Mouse (Mus musculus): Measurements from ENCODE around the gene Ccdc142. TPM values are rescaled to one million over a fixed set of nuclear protein-coding genes. Genes with fewer than 3 reads are reported as not detected.
A peak's percentile ranks its signal among the peaks of the same experiment; 100 is the strongest.

Ccdc142 gene
- polyA plus RNA-seq, 1 experiment from 2014 or later: 2.1 TPM

DNA sequence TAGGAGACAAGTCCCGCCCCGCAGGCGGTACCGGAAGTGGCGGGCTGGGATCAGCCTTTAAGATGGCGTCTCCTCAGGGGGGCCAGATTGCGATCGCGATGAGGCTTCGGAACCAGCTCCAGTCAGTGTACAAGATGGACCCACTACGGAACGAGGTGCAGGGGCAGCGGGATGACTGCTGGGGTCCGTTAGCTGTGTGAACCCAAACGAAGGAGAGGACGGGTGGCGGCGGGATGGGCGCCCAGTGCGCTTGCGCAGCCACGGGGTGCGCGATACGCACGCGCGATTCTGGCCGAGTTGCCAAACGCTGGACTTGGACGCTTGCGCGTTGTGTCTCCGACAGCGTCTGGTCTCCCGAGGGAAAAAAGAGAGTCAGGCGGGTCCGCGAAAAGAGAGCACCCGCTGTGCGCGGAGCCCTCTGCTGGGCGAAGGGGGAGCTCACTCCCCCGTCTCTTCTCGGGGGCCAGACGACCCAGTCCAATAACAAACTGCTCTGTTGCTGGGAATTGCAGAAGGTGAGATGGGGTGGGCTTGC lies 23.0 kb upstream of the Ccdc142 start:
- Histone ChIP-seq H3K9me3 (replicated peaks; ENCODE audit: control insufficient read depth, low read length) (no peaks in the 10 kb centered on the region), H3K4me1 (ENCODE audit: control insufficient read depth, insufficient read depth, low read length) (no peaks in the 10 kb centered on the region), H3K9ac (ENCODE audit: low read depth, low read length) (peak overlapping the region; percentile 85), H3K4me2 (peak overlapping the region; percentile 96), H3K36me3 (ENCODE audit: control insufficient read depth, insufficient read depth, low read length) (0 out of 2 replicates have a peak, but pooled peaks cover 6% of the 10 kb centered on the region), H3K27ac (ENCODE audit: low read depth, low read length) (peak overlapping the region; percentile 77), H3K27me3 (ENCODE audit: control insufficient read depth, insufficient read depth, low read length) (peaks cover 51% of the 10 kb centered on the region), H3K4me3 (ENCODE audit: low read depth, low read length) (peak overlapping the region; percentile 73)
- WGBS (ENCODE audit: insufficient replicate concordance): under 1% methylated on average over 46 of the region's 46 CpGs
- ATAC-seq (replicated peaks; ENCODE audit: insufficient number of reproducible peaks, low FRiP score, low TSS enrichment): peak; percentile 93

DNA sequence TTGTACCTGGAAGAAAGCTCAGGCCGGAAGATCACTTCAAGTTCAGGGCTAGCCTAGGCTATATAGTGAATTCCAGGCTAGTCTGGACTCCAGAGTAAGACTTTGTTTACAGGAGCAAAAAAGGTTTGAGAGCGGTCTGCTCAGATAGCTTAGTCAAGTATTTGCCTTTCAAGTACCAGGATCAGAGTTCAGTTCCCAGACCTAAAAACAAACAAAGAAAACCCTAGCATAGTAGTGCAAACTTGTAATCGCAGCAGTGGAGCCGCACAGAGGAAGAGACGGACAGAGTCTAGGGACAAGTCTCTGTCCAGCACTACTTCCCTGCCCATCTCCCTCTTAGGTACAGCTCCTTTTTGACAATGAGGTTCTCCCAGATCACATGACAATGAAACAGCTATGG lies 21.2 kb upstream of the Ccdc142 start:
- 91% methylated on average over 5 of the region's 5 CpGs for WGBS (ENCODE audit: insufficient replicate concordance)

DNA sequence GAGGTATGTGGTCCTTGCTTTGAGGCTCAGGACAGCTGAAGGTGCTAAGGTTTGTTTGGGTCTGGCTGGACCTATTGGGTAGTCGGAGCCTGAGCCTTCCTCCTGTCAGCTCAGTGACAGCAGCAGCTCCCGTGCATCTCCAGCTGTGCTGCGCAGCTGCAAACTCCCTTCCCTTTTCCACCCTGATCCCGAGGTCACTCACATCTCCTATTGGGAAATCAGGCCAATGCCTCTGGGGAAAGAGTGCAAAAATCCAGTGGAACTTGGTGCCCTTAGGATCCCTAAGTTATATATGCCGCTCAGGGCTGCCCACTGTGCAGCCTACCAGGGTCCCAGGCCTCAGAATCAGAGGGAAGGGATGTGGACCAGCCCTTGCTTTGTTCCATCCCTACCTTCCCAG lies 17.9 kb upstream of the Ccdc142 start:
- Histone ChIP-seq H3K4me3 (ENCODE audit: low read depth, low read length) (no peak overlapping the region), H3K36me3 (ENCODE audit: control insufficient read depth, insufficient read depth, low read length) (0 out of 2 replicates have a peak, but pooled peaks cover 6% of the 10 kb centered on the region), H3K4me1 (ENCODE audit: control insufficient read depth, insufficient read depth, low read length) (peaks cover 13% of the 10 kb centered on the region), H3K27me3 (ENCODE audit: control insufficient read depth, insufficient read depth, low read length) (peaks cover 65% of the 10 kb centered on the region), H3K9me3 (replicated peaks; ENCODE audit: control insufficient read depth, low read length) (no peaks in the 10 kb centered on the region), H3K27ac (ENCODE audit: low read depth, low read length) (no peak overlapping the region), H3K4me2 (no peak overlapping the region), H3K9ac (ENCODE audit: low read depth, low read length) (no peak overlapping the region)
- ATAC-seq (replicated peaks; ENCODE audit: insufficient number of reproducible peaks, low FRiP score, low TSS enrichment): no peak
- WGBS (ENCODE audit: insufficient replicate concordance): 8% methylated on average over 5 of the region's 5 CpGs

More for the DNA sequence above, 21.2 kb upstream of the Ccdc142 start:
- ATAC-seq (replicated peaks; ENCODE audit: insufficient number of reproducible peaks, low FRiP score, low TSS enrichment): no peak
- no peaks in the 10 kb centered on the region for H3K9me3 ChIP-seq (replicated peaks; ENCODE audit: control insufficient read depth, low read length)
- no peaks in the 10 kb centered on the region for H3K4me1 ChIP-seq (ENCODE audit: control insufficient read depth, insufficient read depth, low read length)
- no peak overlapping the region for H3K4me2 ChIP-seq
- H3K27me3 ChIP-seq (ENCODE audit: control insufficient read depth, insufficient read depth, low read length): peaks cover 52% of the 10 kb centered on the region
- no peak overlapping the region for H3K4me3 ChIP-seq (ENCODE audit: low read depth, low read length)
- no peak overlapping the region for H3K27ac ChIP-seq (ENCODE audit: low read depth, low read length)
- no peak overlapping the region for H3K9ac ChIP-seq (ENCODE audit: low read depth, low read length)
- 0 out of 2 replicates have a peak, but pooled peaks cover 6% of the 10 kb centered on the region for H3K36me3 ChIP-seq (ENCODE audit: control insufficient read depth, insufficient read depth, low read length)

DNA sequence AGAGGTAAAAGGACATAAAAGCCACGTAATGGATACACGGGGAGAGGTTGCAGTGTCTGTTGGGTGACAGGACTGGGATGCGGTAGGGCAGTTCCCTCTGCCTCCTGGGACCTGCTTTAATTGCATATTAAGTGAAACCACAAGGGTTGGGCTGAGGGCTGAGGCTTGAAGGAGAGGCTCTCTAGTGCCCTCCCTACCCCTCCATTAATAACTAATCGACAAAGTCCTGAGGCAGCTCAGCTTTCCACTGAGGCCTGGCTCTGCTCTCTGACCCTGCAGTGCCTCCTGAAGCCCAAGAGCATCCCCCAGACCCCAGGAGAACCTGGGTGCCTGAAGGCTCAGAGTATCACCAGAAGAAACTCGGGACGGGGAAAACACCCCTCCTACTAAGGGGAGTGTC lies 16.9 kb upstream of the Ccdc142 start:
- Histone ChIP-seq H3K27ac (ENCODE audit: low read depth, low read length) (no peak overlapping the region), H3K4me3 (ENCODE audit: low read depth, low read length) (no peak overlapping the region), H3K4me2 (no peak overlapping the region), H3K4me1 (ENCODE audit: control insufficient read depth, insufficient read depth, low read length) (peaks cover 13% of the 10 kb centered on the region), H3K9ac (ENCODE audit: low read depth, low read length) (no peak overlapping the region), H3K36me3 (ENCODE audit: control insufficient read depth, insufficient read depth, low read length) (0 out of 2 replicates have a peak, but pooled peaks cover 6% of the 10 kb centered on the region), H3K27me3 (ENCODE audit: control insufficient read depth, insufficient read depth, low read length) (peaks cover 73% of the 10 kb centered on the region), H3K9me3 (replicated peaks; ENCODE audit: control insufficient read depth, low read length) (no peaks in the 10 kb centered on the region)
- 13% methylated on average over 6 of the region's 6 CpGs for WGBS (ENCODE audit: insufficient replicate concordance)
- no peak for ATAC-seq (replicated peaks; ENCODE audit: insufficient number of reproducible peaks, low FRiP score, low TSS enrichment)

DNA sequence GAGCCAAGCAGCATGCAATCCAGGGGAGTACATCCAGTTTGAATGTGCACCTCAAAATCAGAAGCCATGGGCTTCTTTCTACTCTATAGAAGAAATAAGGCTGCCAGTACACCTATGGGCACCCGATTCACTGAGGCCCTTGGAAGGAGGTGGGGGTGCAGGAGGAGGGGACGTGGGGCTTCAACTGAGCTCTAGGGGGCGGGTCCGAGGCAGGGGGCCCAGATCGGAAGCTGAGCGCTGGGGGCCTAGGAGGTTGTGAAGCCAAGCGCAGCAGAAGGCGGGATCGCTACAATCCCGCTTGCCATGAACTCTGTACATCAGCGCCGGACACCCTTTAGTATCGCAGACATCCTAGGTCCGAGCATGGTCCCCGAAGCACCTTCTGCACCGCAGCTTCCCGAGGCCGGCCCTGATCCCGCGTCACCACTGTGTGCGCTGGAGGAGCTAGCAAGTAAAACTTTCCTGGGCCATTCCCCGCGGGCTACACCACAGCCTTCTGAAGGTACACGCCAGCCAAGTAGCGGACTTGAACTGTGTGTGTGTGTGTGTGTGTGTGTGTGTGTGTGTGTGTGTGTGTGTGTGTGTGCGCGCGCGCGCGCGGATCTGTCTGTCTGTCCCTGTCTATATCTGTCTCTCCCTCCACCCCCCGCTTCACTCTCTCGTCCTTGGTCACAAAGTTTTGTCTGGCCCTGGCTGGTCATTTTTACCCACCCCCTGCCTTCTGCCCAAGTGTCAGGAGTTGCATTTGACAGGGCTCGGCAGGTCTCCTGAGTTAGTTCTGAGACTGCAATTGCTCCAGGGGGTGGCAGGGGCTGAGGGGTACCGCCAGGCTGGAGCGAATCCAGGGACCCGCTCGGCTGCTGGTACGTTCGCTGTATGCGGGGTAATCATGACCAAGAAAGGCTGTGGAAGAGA lies 15.0 kb upstream of the Ccdc142 start, which contains the start of gene Lbx2:
TSS of gene Lbx2 (plus strand) at position 247 of the 915 bp plus-strand sequence.
- Histone ChIP-seq H3K4me2 (peak within 1 kb of the TSS; percentile 58), H3K36me3 (ENCODE audit: control insufficient read depth, insufficient read depth, low read length) (0 out of 2 replicates have a peak, but pooled peaks cover 3% of the 10 kb centered on the region), H3K4me1 (ENCODE audit: control insufficient read depth, insufficient read depth, low read length) (peaks cover 13% of the 10 kb centered on the region), H3K27me3 (ENCODE audit: control insufficient read depth, insufficient read depth, low read length) (peaks cover 85% of the 10 kb centered on the region), H3K27ac (ENCODE audit: low read depth, low read length) (no peak within 1 kb of the TSS), H3K4me3 (ENCODE audit: low read depth, low read length) (peak within 1 kb of the TSS; percentile 41), H3K9me3 (replicated peaks; ENCODE audit: control insufficient read depth, low read length) (no peaks in the 10 kb centered on the region), H3K9ac (ENCODE audit: low read depth, low read length) (0 out of 2 replicates have a peak within 1 kb of the TSS, but pooled peaks have one; percentile 22)
- 4% methylated on average over 42 of the region's 42 CpGs for WGBS (ENCODE audit: insufficient replicate concordance)
- no peak for ATAC-seq (replicated peaks; ENCODE audit: insufficient number of reproducible peaks, low FRiP score, low TSS enrichment)

DNA sequence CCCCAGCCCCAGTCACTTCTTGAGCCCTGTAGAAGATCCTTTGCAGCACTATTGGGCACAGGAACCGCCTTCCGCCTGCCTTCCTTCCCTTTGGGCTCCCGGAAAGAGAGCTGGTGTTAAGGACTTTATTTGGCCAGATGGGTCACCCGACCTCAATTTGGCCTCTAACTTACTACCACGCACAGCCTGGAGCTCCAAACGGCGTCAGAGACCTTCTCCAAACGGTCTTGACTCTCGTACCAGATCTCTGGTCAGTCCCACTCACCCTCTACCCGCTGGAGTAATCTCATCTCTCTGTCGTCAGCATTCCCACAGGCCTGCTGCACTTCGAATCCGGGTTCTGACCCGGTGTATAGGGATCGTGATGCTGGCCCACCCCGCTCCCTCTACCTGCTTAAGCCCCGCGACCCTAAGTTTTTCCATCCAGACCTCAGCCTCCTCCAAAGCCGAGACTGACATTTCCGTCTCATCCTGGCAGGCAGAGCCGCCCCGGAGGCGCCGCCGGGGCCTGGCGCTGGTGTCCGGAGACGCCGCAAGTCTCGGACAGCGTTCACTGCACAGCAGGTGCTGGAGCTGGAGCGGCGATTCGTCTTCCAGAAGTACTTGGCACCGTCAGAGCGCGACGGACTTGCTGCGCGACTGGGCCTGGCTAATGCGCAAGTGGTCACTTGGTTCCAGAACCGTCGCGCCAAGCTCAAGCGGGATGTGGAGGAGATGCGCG lies 14.0 kb upstream of the Ccdc142 start:
- Histone ChIP-seq H3K27me3 (ENCODE audit: control insufficient read depth, insufficient read depth, low read length) (peaks cover 79% of the 10 kb centered on the region), H3K4me3 (ENCODE audit: low read depth, low read length) (peak overlapping the region; percentile 41), H3K36me3 (ENCODE audit: control insufficient read depth, insufficient read depth, low read length) (no peaks in the 10 kb centered on the region), H3K9me3 (replicated peaks; ENCODE audit: control insufficient read depth, low read length) (no peaks in the 10 kb centered on the region), H3K27ac (ENCODE audit: low read depth, low read length) (no peak overlapping the region), H3K9ac (ENCODE audit: low read depth, low read length) (0 out of 2 replicates have a peak overlapping the region, but pooled peaks have one; percentile 31), H3K4me1 (ENCODE audit: control insufficient read depth, insufficient read depth, low read length) (peaks cover 13% of the 10 kb centered on the region), H3K4me2 (peak overlapping the region; percentile 58)
- ATAC-seq (replicated peaks; ENCODE audit: insufficient number of reproducible peaks, low FRiP score, low TSS enrichment): no peak
- 2% methylated on average over 47 of the region's 47 CpGs for WGBS (ENCODE audit: insufficient replicate concordance)

DNA sequence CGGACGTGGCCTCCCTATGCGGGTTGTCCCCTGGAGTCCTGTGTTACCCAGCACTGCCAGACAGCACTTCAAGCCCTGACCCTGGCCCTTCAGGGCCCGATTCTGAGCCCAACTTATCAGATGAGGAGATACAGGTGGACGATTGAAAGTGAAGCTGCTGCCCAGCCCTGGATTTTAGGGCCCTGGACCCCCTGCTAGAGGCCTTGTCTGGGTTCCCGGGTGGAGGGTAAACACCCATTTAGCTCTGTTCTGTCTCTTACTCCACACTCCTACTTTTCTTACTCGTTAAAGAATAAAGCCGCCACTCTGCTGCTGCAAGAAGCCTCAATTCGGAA lies 13.5 kb upstream of the Ccdc142 start:
- 0 out of 2 replicates have a peak overlapping the region, but pooled peaks have one; percentile 31 for H3K9ac ChIP-seq (ENCODE audit: low read depth, low read length)
- peak overlapping the region; percentile 58 for H3K4me2 ChIP-seq
- H3K27ac ChIP-seq (ENCODE audit: low read depth, low read length): no peak overlapping the region
- H3K27me3 ChIP-seq (ENCODE audit: control insufficient read depth, insufficient read depth, low read length): peaks cover 74% of the 10 kb centered on the region
- no peak for ATAC-seq (replicated peaks; ENCODE audit: insufficient number of reproducible peaks, low FRiP score, low TSS enrichment)
- no peaks in the 10 kb centered on the region for H3K9me3 ChIP-seq (replicated peaks; ENCODE audit: control insufficient read depth, low read length)
- peak overlapping the region; percentile 41 for H3K4me3 ChIP-seq (ENCODE audit: low read depth, low read length)
- no peaks in the 10 kb centered on the region for H3K36me3 ChIP-seq (ENCODE audit: control insufficient read depth, insufficient read depth, low read length)
- H3K4me1 ChIP-seq (ENCODE audit: control insufficient read depth, insufficient read depth, low read length): peaks cover 13% of the 10 kb centered on the region
- 9% methylated on average over 9 of the region's 9 CpGs for WGBS (ENCODE audit: insufficient replicate concordance)

DNA sequence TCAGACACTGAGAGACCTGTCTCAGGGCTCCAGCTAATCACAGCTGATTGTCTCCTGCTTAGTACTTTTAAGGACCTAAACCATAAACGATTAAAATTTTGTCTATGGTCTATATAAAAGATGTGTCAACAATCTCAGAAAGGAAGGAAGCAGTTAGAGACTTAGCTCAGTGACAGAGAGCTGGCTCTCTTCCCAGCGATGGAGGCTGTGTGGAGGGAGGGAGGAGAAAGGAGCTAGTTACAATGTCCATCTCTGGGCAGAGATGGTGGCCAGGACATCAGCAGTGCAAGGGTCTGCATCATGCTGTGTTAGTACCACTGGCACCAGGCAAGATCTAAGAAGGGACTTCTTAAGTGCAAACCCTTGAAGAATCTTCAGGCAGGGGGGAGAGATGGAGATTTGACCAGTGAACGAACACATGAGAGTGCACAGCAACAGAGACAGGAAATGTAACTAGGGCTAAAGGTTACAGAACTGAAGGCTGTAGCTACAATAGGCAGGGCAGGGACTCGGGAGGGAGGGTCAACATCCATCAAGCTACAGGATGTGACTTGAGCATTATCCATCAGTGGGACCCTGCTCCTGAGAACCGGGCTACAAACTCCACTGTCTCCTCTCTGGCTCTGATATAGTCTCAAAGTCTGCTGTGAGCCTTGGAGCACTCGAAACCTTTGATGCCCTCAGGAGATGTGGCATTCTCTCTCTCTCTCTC lies 8.8 kb upstream of the Ccdc142 start:
- WGBS (ENCODE audit: insufficient replicate concordance): 32% methylated on average over 6 of the region's 6 CpGs
- H3K27me3 ChIP-seq (ENCODE audit: control insufficient read depth, insufficient read depth, low read length): peaks cover 31% of the 10 kb centered on the region
- H3K4me1 ChIP-seq (ENCODE audit: control insufficient read depth, insufficient read depth, low read length): peaks cover 4% of the 10 kb centered on the region
- H3K9me3 ChIP-seq (replicated peaks; ENCODE audit: control insufficient read depth, low read length): no peaks in the 10 kb centered on the region
- no peaks in the 10 kb centered on the region for H3K36me3 ChIP-seq (ENCODE audit: control insufficient read depth, insufficient read depth, low read length)
- H3K4me2 ChIP-seq: no peak overlapping the region
- no peak overlapping the region for H3K4me3 ChIP-seq (ENCODE audit: low read depth, low read length)
- no peak overlapping the region for H3K9ac ChIP-seq (ENCODE audit: low read depth, low read length)
- H3K27ac ChIP-seq (ENCODE audit: low read depth, low read length): no peak overlapping the region
- no peak for ATAC-seq (replicated peaks; ENCODE audit: insufficient number of reproducible peaks, low FRiP score, low TSS enrichment)
